Mouse (Mus musculus): ENCODE data around the gene Nup98. TPM values are rescaled to one million over a fixed set of nuclear protein-coding genes. Genes with fewer than 3 reads are reported as not detected.

Gene Nup98
- total RNA-seq, 2 experiments from 2014 or later, result 41.6 to 45.3 TPM

- DNase-seq (ENCODE audit: extremely low spot score in 1 of 2, low spot score in 2 of 2), result no peak
- no peak overlapping the region for H3K4me3 ChIP-seq
- intact Hi-C loops (cut with DNase I), result no loop called here
- no peak for TF ChIP-seq CTCF (IDR thresholded peaks at IDR 0.05)
- H3K27ac ChIP-seq, result no peak overlapping the region
Measured at GRCm38 (mm10) chr7:102228049-102228670, 18.2 kb upstream of the Nup98 start.

GRCm38 (mm10) chr7:102226051-102226450 lies 16.1 kb upstream of the Nup98 start:
- DNase-seq (ENCODE audit: extremely low spot score in 1 of 2, low spot score in 2 of 2), result no peak
- no peak for TF ChIP-seq CTCF (IDR thresholded peaks at IDR 0.05)
- Histone ChIP-seq H3K27ac (no peak overlapping the region), H3K4me3 (no peak overlapping the region)
- intact Hi-C loops (cut with DNase I), result no loop called here

GRCm38 (mm10) chr7:102223883-102224738 lies 14.1 kb upstream of the Nup98 start:
- Histone ChIP-seq H3K27ac (no peak overlapping the region), H3K4me3 (no peak overlapping the region)
- intact Hi-C loops (cut with DNase I), result loop anchor here (5.0 kb wide), 1 partner anchor 42 kb away; no protein-coding TSS in a partner anchor
- no peak for DNase-seq (ENCODE audit: extremely low spot score in 1 of 2, low spot score in 2 of 2)
- no peak for TF ChIP-seq CTCF (IDR thresholded peaks at IDR 0.05)

GRCm38 (mm10) chr7:102222830-102223556 lies 13.0 kb upstream of the Nup98 start:
- peak; percentile 60 to 66 for DNase-seq (ENCODE audit: extremely low spot score in 1 of 2, low spot score in 2 of 2)
- intact Hi-C loops (cut with DNase I), result loop anchor here (1.0 to 5.0 kb wide), 3 partner anchors 13 to 41 kb away; partner anchors contain the start of genes Nup98 and Pgap2
- Histone ChIP-seq H3K4me3 (peak overlapping the region; percentile 76), H3K27ac (peak overlapping the region; percentile 83)
- no peak for TF ChIP-seq CTCF (IDR thresholded peaks at IDR 0.05)

- DNase-seq (ENCODE audit: extremely low spot score in 1 of 2, low spot score in 2 of 2), result no peak
- peak overlapping the region; percentile 83 for H3K27ac ChIP-seq
- intact Hi-C loops (cut with DNase I), result loop anchor here (1.0 to 5.0 kb wide), 3 partner anchors 12 to 40 kb away; partner anchors contain the start of genes Nup98 and Pgap2
- H3K4me3 ChIP-seq, result peak overlapping the region; percentile 76
- peak; percentile 40 for TF ChIP-seq CTCF (IDR thresholded peaks at IDR 0.05)
Measured at GRCm38 (mm10) chr7:102222336-102222735, 12.4 kb upstream of the Nup98 start.

- Histone ChIP-seq H3K27ac (no peak overlapping the region), H3K4me3 (no peak overlapping the region)
- intact Hi-C loops (cut with DNase I), result loop anchor here (1.0 to 5.0 kb wide), 3 partner anchors 12 to 40 kb away; partner anchors contain the start of genes Nup98 and Pgap2
- no peak for DNase-seq (ENCODE audit: extremely low spot score in 1 of 2, low spot score in 2 of 2)
- TF ChIP-seq CTCF (IDR thresholded peaks at IDR 0.05), result no peak
Measured at GRCm38 (mm10) chr7:102221899-102222298, 11.9 kb upstream of the Nup98 start.

GRCm38 (mm10) chr7:102211071-102211470 lies 1.1 kb upstream of the Nup98 start:
- H3K27ac ChIP-seq, result peak overlapping the region; percentile 98
- peak; percentile 26 for TF ChIP-seq CTCF (IDR thresholded peaks at IDR 0.05)
- intact Hi-C loops (cut with DNase I), result no loop called here
- DNase-seq (ENCODE audit: extremely low spot score in 1 of 2, low spot score in 2 of 2), result no peak
- peak overlapping the region; percentile 54 for H3K4me3 ChIP-seq

GRCm38 (mm10) chr7:102208806-102209363 lies 1.1 kb downstream of the Nup98 start:
- TF ChIP-seq CTCF (IDR thresholded peaks at IDR 0.05), result no peak
- Histone ChIP-seq H3K4me3 (peak overlapping the region; percentile 86), H3K27ac (peak overlapping the region; percentile 92)
- DNase-seq (ENCODE audit: extremely low spot score in 1 of 2, low spot score in 2 of 2), result no peak
- intact Hi-C loops (cut with DNase I), result no loop called here

GRCm38 (mm10) chr7:102205646-102206045 lies 4.3 kb downstream of the Nup98 start:
- DNase-seq (ENCODE audit: extremely low spot score in 1 of 2, low spot score in 2 of 2), result no peak
- intact Hi-C loops (cut with DNase I), result no loop called here
- TF ChIP-seq CTCF (IDR thresholded peaks at IDR 0.05), result peak; percentile 24
- Histone ChIP-seq H3K27ac (no peak overlapping the region), H3K4me3 (no peak overlapping the region)

GRCm38 (mm10) chr7:102204296-102204857 lies 5.6 kb downstream of the Nup98 start:
- no peak for DNase-seq (ENCODE audit: extremely low spot score in 1 of 2, low spot score in 2 of 2)
- H3K27ac ChIP-seq, result no peak overlapping the region
- no peak for TF ChIP-seq CTCF (IDR thresholded peaks at IDR 0.05)
- intact Hi-C loops (cut with DNase I), result no loop called here
- H3K4me3 ChIP-seq, result no peak overlapping the region
